Mouse (Mus musculus) heart, postnatal 4 days (tissue): ENCODE measurements around the gene Gm10382. TPM values are rescaled to one million over a fixed set of nuclear protein-coding genes. Genes with fewer than 3 reads are reported as not detected.
"Not testable (repeated sequence)": the region's sequence is repeated elsewhere in the genome, so short reads cannot be mapped to it uniquely, and the experiment has no call there.

Source experiments
- DNase-seq: peaks from one replicate; pipeline ENCODE4 v3.0.0; 2021
- total RNA-seq, 2 experiments: library from RNA; stranded (reverse); gene quantifications; 2 replicates each; pipeline ENCODE4 v1.2.3; 2021

Gm10382 gene
- total RNA-seq, 2 experiments from 2014 or later = 0.21 to 0.29 TPM

- no peak for DNase-seq
Observed at GRCm38 (mm10) chr5:125370950-125371693, 18.0 kb upstream of the Gm10382 start.

DNA sequence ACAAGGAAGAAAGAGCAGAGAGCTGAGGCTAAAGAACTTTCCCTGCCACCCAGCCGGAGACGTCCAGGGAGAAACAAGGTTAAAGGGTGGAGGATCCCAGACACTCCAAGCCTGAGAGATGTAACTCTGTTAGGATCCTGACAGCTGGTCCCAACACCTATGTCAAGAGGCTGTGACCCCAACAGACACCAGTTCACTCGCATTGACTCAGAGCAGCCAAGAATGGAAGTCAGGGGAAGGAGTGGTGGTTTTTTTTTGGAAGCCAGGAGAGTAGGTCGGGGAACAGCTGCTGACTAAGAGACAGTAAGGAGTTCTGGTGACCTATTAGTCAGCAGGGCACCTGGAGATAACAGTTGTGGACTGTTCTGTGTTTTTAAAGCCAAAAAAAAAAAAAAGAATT is 17.1 kb upstream of the Gm10382 start:
- DNase-seq = no peak

- no peak for DNase-seq
Observed at GRCm38 (mm10) chr5:125375871-125376270, 13.3 kb upstream of the Gm10382 start.

DNA sequence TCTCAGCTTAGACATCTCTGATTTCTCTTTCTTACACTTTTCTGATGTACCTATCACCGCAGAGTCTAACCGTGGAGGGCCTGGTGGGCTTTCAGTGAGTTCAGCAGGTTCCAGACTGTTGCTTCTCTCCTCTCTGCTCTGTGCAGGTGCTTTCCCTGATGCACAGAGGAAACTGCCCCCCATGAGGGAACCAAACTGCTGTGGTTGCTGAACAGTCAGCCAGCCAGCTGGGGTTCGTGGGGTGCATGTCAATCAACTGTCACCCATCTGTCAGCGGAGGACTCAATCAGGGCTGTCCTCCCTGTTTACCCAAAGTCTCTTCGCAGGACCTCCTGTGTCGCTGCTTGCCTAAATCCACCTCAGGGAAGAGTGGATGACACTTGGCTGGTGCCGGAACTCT is 11.9 kb upstream of the Gm10382 start:
- DNase-seq = no peak

DNA sequence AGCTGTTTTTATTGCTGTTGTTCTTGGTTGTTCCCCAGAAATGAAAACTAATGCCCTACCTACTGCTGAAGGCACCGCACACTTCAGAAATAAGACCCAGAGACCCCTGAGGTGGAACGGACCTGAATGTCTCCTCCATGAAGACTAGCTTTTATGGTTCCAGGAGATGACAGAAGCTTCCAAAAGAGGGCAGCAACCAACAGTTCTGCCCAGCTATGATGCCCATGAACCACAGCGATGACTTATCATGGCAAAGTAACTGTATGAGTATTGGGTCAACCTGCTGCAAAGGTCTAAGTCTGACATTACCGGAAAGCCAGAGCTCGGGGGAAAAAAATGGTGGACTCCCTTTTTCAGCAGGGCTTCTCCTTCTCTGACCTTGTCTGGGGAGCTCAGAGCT is 10.2 kb upstream of the Gm10382 start:
- no peak for DNase-seq

- no peak for DNase-seq
Observed at GRCm38 (mm10) chr5:125381954-125382672, 7.0 kb upstream of the Gm10382 start.

GRCm38 (mm10) chr5:125382673-125383558 is 6.2 kb upstream of the Gm10382 start:
- peak; percentile 74 for DNase-seq

GRCm38 (mm10) chr5:125383637-125384420 is 5.3 kb upstream of the Gm10382 start:
- no peak for DNase-seq

DNA sequence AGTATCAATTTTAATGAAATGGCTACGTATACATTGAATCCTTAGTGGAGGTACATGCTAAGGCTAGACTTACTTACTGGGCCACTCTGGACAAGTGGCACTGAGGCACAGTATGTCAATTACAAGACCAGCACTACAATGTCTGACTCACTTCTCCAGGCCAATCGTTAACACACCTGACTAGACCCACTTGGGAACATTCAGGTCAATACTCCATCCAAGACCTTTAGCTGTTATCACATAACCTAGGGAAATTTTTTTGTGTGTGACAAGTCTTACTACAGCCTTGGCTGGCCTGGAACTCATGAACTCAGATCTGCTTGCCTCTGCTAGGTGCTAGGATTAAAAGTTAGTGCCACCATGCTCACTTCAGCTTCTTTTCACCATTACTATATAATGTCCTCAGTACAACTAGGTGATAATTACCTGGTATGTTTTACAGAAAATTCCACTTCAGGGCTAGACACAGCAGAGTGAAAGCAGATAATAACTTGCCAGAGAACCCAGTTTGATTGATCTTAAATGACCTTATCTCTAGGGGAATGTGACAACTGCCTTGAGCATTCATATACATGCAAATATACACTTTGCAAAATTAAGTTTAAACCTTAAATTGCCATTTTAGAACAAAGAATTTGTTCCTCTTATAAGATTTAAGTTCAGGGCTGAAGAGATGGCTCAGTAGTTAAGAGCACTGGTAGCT is 4.5 kb upstream of the Gm10382 start:
- no peak for DNase-seq

DNA sequence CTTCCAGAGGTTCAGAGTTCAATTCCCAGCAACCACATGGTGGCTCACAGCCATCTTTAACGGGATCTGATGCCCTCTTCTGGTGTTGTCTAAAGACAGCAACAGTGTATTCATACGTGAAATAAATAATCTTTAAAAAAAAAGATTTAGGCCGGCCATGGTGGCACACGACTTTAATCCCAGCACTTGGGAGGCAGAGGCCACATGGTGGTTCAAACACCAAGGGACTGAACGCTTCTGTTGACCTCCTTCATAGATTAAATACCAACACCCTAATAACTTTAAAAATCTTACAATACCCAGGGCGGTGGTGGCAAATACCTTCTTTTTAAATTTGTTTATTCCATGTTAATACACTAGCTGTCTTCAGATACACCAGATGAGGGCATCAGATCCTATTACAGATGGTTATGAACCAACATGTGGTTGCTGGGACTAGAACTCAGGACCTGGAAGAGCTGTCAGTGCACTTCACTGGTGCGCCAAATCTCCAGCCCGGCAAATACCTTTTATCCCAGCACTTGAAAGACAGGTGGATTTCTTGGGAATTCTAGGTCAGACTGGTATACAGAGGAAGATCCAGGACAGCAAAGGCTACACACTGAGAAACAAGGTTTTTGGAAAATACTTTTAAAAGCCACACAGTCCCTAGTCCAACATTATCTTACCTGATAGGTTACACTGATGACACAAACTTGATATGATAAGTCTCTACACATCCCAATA is 3.7 kb upstream of the Gm10382 start:
- no peak for DNase-seq

- DNase-seq = not testable (repeated sequence)
Observed at GRCm38 (mm10) chr5:125387295-125387694, 1.8 kb upstream of the Gm10382 start.

DNA sequence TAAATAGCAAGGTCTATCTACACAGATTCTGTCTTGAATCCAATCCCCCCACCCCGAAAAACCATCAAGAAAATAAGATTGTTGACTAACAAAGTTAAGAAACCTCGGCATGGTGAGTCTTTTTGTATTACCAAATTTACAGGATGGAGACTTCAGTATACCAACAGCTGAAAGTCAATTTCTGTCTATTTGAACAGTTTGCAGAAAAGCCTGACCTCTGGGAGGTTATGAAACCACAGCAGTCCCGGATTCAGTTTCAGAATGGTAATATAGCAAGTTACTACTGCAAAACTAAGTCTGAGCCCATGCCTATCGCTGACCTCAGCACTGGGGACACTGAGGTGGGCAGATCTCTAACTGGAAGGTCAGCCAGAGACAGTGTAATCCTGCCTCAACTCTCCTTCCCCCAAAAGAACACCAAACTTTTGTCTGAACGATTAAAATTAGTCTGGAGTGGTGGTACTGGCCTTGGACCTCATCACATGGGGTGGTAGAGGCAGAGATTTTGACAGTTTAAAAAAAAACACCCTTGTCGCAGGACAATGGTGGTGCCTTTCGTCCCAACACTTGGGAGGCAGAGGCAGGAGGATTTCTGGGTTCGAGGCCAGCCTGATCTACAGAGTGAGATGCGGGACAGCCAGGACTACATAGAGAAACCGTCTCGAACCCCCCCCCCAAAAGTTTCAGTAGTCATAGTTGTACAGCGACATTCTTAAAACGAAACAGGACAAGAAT is 597 bp upstream of the Gm10382 start:
- no peak for DNase-seq

- DNase-seq = peak; percentile 91
Observed at GRCm38 (mm10) chr5:125389579-125390441, 688 bp downstream of the Gm10382 start, which contains the start of gene Ubc. Ubc (minus strand) TSS chr5:125390202.

GRCm38 (mm10) chr5:125390906-125391477 is 1.9 kb downstream of the Gm10382 start:
- no peak for DNase-seq

DNA sequence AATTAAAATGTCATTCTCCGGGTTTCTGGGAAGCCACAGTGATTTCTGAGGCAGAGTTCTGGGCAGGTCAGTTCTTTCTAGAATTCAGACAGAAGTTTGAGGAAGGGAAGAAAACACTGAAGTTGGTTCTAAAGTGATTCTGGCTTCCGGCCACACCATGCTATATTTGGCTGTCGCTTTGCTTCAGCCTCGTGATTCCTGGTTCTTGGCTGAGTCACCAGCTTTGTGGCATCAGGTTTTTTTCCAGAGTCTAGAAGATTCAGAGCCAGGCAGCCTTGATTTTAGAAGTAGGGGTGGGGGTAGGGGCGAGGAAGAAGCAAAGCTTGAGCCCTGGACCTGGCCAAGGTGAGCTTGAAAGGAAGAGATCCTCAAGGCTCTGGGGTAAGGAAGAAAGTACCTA is 2.5 kb downstream of the Gm10382 start:
- peak; percentile 83 for DNase-seq

GRCm38 (mm10) chr5:125392176-125392575 is 3.1 kb downstream of the Gm10382 start:
- not testable (repeated sequence) for DNase-seq

GRCm38 (mm10) chr5:125392618-125392976 is 3.5 kb downstream of the Gm10382 start:
- DNase-seq = no peak

- DNase-seq = peak; percentile 98
Observed at GRCm38 (mm10) chr5:125392977-125393621, 4.0 kb downstream of the Gm10382 start.
